Mouse (Mus musculus): ENCODE measurements around the gene Siah2.

Siah2 gene

DNA sequence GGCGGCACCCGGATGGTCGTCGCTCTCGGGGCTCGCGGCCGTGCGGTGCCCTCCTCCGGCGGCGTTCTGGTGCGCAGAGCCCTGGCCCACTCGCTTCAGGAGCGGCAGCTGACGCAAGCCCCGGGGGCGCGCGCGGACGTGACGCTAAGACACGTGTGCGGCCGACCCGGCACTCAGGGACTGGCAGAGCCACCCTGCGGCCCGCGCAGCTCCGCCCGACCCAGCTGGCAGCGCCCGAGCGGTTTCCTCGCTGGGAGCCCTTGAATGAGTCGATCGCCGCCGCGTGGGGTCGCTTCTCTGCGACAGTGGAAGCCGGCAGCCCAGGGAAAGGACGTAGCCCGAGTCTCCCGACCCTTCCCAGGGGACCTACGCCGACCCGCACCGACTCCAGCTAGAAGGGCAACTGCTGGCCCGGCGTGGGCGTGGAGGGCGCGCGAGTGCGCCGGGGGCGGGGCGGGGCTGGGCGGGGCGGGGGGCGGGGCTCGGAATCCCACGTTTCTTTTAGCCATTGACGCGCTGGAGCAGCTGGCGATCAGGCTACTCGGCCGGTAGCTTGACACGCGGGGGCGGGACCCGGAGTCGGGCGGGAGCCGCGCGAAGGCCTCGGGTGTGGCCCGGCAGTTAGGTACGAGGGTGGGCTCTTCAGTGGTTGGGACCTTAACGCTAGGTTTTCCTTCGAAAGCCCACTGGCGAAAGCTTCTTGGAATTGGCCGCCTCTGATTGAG is at the start of gene Siah2:
Gene Siah2, minus strand, starts transcription at position 404 of the 725 bp plus-strand sequence.
- ATAC-seq (ENCODE audit: low TSS enrichment): peak; percentile 92

GRCm38 (mm10) chr3:58739536-58739935 is 47.3 kb upstream of the Siah2 start:
- ATAC-seq (ENCODE audit: low TSS enrichment): no peak

DNA sequence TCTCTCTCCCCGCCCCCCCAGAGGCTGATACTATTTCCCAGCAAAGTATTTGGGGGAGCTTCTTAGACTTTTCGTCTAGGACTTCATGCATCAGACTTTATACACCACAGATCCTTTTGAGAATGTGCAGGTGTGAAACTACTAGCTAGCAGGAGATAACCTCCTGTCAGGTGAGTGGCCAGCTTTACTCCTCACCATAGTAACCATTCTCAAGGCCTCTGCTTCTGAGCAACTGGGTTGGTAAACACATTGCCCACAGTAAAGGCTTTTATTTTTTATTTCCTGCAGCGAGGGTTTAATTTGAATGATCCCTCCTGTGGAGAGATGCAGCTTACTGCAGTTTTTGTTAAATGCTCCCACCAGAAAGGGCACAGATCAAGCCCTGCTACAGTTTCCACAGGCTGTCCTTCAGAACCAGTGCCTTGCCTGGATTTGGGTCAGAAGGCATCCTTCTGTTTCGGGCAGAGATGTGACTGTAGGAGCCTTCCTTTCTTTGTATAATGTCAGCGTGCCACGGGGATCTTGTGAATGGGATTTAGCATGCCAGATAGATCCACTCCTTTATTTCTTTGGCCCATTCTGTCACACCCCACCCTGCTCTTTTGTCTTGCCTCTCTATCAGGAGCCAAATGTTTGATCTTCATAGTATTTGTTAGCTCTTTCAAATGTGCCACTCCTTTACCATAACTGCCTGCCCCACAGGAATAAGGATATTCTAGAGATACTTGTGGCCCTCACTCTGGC is 46.3 kb upstream of the Siah2 start:
- no peak for ATAC-seq (ENCODE audit: low TSS enrichment)

- no peak for ATAC-seq (ENCODE audit: low TSS enrichment)
These were observed 39.3 kb upstream of the Siah2 start for GRCm38 (mm10) chr3:58731520-58731919.

DNA sequence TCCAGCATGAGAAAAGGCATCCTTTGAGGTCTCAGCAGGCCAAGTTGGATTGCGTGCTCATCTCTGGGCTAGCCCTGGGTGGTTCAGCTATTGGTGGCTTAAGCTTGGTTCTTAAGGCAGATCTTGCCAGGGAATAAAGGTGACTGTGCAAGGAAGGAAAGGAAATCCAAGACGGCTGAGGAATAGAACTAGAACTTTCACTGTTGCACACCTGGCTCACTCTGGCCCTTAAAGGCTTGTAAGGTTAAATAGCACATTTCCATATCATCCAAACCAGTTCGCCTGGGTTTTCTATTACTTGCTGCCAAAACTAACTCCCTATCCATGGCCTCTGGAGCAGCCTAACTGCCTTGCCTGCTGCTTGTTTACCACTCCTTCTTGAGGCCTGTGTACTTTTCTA is 38.4 kb upstream of the Siah2 start:
- ATAC-seq (ENCODE audit: low TSS enrichment): no peak

GRCm38 (mm10) chr3:58729549-58729948 is 37.3 kb upstream of the Siah2 start:
- ATAC-seq (ENCODE audit: low TSS enrichment): no peak

- no peak for ATAC-seq (ENCODE audit: low TSS enrichment)
These were observed 35.4 kb upstream of the Siah2 start for GRCm38 (mm10) chr3:58727601-58728000.

DNA sequence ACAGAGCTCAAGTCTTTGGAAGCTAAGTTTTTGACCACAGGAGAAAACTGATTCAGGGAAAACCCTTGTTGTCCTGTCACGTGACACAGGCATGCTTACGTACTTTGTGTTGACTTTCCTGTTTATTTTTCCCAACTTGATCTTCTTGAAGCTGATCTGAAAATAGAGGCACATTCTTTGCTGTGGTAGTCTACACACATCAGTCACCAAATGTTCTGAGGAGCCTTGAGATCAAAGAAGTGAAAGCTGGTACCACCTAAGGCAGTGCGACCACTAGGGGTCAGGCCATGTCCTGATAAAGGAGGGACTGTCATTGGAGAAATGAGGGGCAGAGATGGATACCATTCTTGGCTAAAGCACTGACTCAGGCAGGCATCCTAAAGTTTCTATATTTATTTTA is 34.8 kb upstream of the Siah2 start:
- ATAC-seq (ENCODE audit: low TSS enrichment): peak; percentile 83

- ATAC-seq (ENCODE audit: low TSS enrichment): no peak
These were observed 34.2 kb upstream of the Siah2 start for GRCm38 (mm10) chr3:58726374-58726773.

DNA sequence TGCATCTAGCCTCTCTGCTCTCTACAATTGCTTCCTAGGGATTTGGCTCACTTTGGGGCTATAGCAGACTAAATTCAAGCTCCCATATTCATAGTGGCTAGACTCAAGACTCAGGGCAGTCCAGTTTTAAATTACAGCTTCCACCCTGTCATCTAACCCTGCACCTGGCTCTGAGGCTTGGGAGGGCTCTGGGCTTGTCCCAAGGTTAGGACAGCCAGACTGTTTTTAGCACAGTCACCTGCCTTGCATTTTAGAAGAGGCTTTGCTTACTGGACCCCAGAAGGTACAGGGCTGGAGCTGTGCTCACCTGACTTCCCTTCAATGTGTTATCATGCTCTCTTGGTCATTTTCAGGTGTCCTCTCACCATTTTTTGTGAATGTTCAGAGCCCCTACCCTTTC is 32.6 kb upstream of the Siah2 start:
- ATAC-seq (ENCODE audit: low TSS enrichment): no peak

GRCm38 (mm10) chr3:58723656-58724055 is 31.5 kb upstream of the Siah2 start:
- ATAC-seq (ENCODE audit: low TSS enrichment): no peak

DNA sequence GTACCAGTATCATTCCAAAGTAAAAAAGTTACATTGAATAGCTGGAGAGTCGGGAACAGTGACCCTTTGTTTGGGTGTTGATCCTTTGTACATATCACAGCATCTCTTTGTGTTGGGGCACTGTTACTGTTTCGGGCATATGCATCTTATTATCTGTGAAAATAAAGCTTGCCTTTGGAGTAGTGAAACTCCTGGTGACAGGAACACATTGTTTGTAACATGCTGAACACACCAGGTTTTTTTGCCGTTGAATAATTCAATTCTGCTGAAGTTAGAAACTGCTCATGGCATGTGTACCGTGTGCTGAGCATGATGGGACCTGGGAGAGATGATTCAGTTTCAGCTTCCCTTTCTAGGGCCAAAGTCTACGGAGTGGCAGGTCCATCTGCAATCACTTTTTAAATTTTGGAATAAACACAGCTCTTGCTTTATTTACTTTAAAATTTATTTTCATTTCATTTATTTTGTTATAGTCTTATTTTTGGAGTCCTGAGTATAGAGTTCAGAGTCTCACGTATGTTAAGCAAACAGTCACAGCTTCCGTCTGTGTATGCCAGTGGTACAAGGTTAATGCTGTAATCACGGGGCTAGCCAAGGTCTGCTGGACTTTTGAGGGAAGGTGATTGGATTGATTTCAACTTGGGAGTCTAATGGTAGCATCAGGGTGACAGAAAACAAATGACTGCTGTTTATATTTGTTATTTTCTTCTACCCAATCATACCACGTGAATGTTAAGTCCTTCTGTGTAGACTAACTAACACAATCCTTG is 27.4 kb upstream of the Siah2 start:
- ATAC-seq (ENCODE audit: low TSS enrichment): peak; percentile 64; the same call in 1 of the 2 replicates

DNA sequence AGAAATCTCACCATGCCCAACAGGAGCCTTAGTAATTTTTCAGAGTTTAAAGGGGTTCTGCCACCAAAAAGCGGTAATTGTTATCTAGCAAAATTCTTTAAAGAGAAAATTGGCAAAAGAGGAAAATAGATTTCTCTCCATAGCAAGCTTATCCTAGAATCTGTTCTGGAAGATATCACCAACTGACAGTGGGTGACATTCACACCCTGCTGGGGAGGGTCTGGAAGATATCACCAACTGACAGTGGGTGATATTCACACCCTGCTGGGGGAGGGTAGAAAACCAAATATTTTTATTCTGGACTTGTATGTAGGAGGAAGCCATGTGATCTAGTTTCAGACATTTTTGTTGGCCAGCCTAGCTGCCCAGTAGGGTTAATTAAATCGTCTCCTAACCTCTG is 24.5 kb upstream of the Siah2 start:
- ATAC-seq (ENCODE audit: low TSS enrichment): no peak

- no peak for ATAC-seq (ENCODE audit: low TSS enrichment)
These were observed 22.6 kb upstream of the Siah2 start for GRCm38 (mm10) chr3:58714767-58715166.

- ATAC-seq (ENCODE audit: low TSS enrichment): no peak
These were observed 21.8 kb upstream of the Siah2 start for GRCm38 (mm10) chr3:58714034-58714433.

DNA sequence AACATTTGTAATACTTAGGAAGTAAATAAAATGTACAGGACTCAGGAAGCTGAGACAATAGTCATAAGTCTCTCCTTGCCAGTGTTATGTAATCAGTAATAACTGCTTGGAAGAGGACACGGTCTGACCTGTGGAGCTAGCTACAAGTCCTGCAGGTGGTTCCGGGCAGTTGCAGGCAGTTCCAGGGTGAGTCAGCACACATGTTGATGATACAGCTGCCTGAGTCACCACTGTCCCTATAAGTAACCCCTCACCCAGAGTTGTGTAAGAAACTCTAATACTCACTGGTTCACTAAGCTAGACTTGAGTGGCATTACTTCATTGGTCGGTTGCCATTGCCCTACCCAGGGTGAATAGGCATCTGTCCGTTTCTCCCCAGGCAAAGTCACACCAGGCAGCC is 21.0 kb upstream of the Siah2 start:
- no peak for ATAC-seq (ENCODE audit: low TSS enrichment)

- ATAC-seq (ENCODE audit: low TSS enrichment): no peak
These were observed 12.3 kb upstream of the Siah2 start for GRCm38 (mm10) chr3:58704547-58704946.

- no peak for ATAC-seq (ENCODE audit: low TSS enrichment)
These were observed 11.5 kb upstream of the Siah2 start for GRCm38 (mm10) chr3:58703748-58704147.

GRCm38 (mm10) chr3:58702329-58702728 is 10.1 kb upstream of the Siah2 start:
- ATAC-seq (ENCODE audit: low TSS enrichment): no peak

- ATAC-seq (ENCODE audit: low TSS enrichment): no peak
These were observed 9.2 kb upstream of the Siah2 start for GRCm38 (mm10) chr3:58701441-58701840.

- no peak for ATAC-seq (ENCODE audit: low TSS enrichment)
These were observed 5.7 kb upstream of the Siah2 start for GRCm38 (mm10) chr3:58697926-58698325.

GRCm38 (mm10) chr3:58696806-58697205 is 4.6 kb upstream of the Siah2 start:
- ATAC-seq (ENCODE audit: low TSS enrichment): no peak

- no peak for ATAC-seq (ENCODE audit: low TSS enrichment)
These were observed 3.3 kb upstream of the Siah2 start for GRCm38 (mm10) chr3:58695507-58695906.

Measured in frontal cortex, adult (tissue).